Mouse (Mus musculus) kidney, adult 2 months (tissue): Measurements from ENCODE around the gene Slc25a11. TPM values are rescaled to one million over a fixed set of nuclear protein-coding genes. Genes with fewer than 3 reads are reported as not detected.

Source experiments
- DNase-seq: peaks from one replicate; pipeline ENCODE4 v3.0.0; 2021
- H3K27ac ChIP-seq: fragments of 200-500 bp; 2 replicates; pipeline ENCODE4 v1.5.1; 2012; ENCODE audit warnings: low read depth, low read length, control low read depth, inconsistent platforms; ENCODE audit not compliant: insufficient read depth
- H3K27me3 ChIP-seq: fragments of 200-500 bp; replicated peaks from 2 replicates; pipeline ENCODE4 v1.6.1; 2012; ENCODE audit warnings: mild to moderate bottlenecking, moderate library complexity, low read length, inconsistent platforms; ENCODE audit not compliant: control insufficient read depth, insufficient read depth
- H3K36me3 ChIP-seq: fragments of 200-500 bp; 2 replicates; pipeline ENCODE4 v1.6.1; 2012; ENCODE audit warnings: mild to moderate bottlenecking, moderate library complexity, low read length, inconsistent platforms; ENCODE audit not compliant: control insufficient read depth, insufficient read depth
- H3K4me1 ChIP-seq: fragments of 200-500 bp; 2 replicates; pipeline ENCODE4 v1.6.1; 2011; ENCODE audit warnings: low read length; ENCODE audit not compliant: control insufficient read depth, insufficient read depth
- H3K4me3 ChIP-seq: fragments of 200-500 bp; 2 replicates; pipeline ENCODE4 v1.5.1; 2011; ENCODE audit warnings: mild to moderate bottlenecking, low read depth, low read length, control low read depth; ENCODE audit not compliant: insufficient read depth
- CTCF ChIP-seq: fragments of 200-500 bp; conservative IDR thresholded peaks from 2 replicates; pipeline ENCODE4 v1.5.1; 2011; ENCODE audit warnings: low read depth, mild to moderate bottlenecking, control low read depth, low read length, moderate library complexity, mixed read lengths; ENCODE audit not compliant: insufficient read depth, insufficient read length
- POLR2A ChIP-seq: fragments of 200-500 bp; IDR thresholded peaks from one replicate; pipeline ENCODE4 v1.6.1; 2011; ENCODE audit warnings: low read depth, low read length, control low read depth
- WGBS: fragments of 180-500 bp; shearing (Covaris S2); methylation state at CpG from one replicate; pipeline ENCODE4 v1.1.7; 2018; 5-methylcytosine and 5-hydroxymethylcytosine counted together
- polyA plus RNA-seq: library from polyadenylated mRNA; depleted of rRNA; stranded (reverse); fragments of >200 nt; gene quantifications from 2 replicates; pipeline ENCODE4 v1.2.3, GENCODE M21; 2012

Slc25a11 gene
- polyA plus RNA-seq, 1 experiment = 281 TPM

GRCm38 (mm10) chr11:70674501-70674900 lies 27.2 kb upstream of the Slc25a11 start:
- 75% methylated on average over 11 of the region's 11 CpGs for WGBS
- H3K36me3 ChIP-seq = no peaks in the 10 kb centered on the region; the same call in 1 of the 2 replicates

GRCm38 (mm10) chr11:70674014-70674413 lies 26.7 kb upstream of the Slc25a11 start:
- 90% methylated on average over 6 of the region's 6 CpGs for WGBS

More at GRCm38 (mm10) chr11:70674501-70674900, 27.2 kb upstream of the Slc25a11 start:
- no peak overlapping the region for H3K27ac ChIP-seq
- no peak overlapping the region for H3K4me3 ChIP-seq
- H3K4me1 ChIP-seq = peaks cover 3% of the 10 kb centered on the region; the same call in 1 of the 2 replicates
- H3K27me3 ChIP-seq = no peaks in the 10 kb centered on the region
- TF ChIP-seq CTCF = no peak
- no peak for TF ChIP-seq POLR2A
- no peak for DNase-seq

GRCm38 (mm10) chr11:70671333-70672047 lies 24.2 kb upstream of the Slc25a11 start:
- no peaks in the 10 kb centered on the region; the same call in 1 of the 2 replicates for H3K36me3 ChIP-seq
- H3K4me3 ChIP-seq = no peak overlapping the region
- TF ChIP-seq POLR2A (no peak), CTCF (no peak)
- H3K4me1 ChIP-seq = peaks cover 8% of the 10 kb centered on the region; the same call in 1 of the 2 replicates
- H3K27me3 ChIP-seq = no peaks in the 10 kb centered on the region
- 70% methylated on average over 16 of the region's 16 CpGs for WGBS
- no peak for DNase-seq
- no peak overlapping the region for H3K27ac ChIP-seq

More at GRCm38 (mm10) chr11:70674014-70674413, 26.7 kb upstream of the Slc25a11 start:
- Histone ChIP-seq H3K4me3 (no peak overlapping the region), H3K27me3 (no peaks in the 10 kb centered on the region), H3K4me1 (peaks cover 3% of the 10 kb centered on the region; the same call in 1 of the 2 replicates), H3K27ac (no peak overlapping the region), H3K36me3 (no peaks in the 10 kb centered on the region; the same call in 1 of the 2 replicates)
- DNase-seq = no peak
- TF ChIP-seq POLR2A = no peak
- TF ChIP-seq CTCF = no peak

GRCm38 (mm10) chr11:70670483-70670882 lies 23.2 kb upstream of the Slc25a11 start:
- Histone ChIP-seq H3K36me3 (no peaks in the 10 kb centered on the region; the same call in 1 of the 2 replicates), H3K4me3 (peak overlapping the region; percentile 69), H3K4me1 (peaks cover 8% of the 10 kb centered on the region; the same call in 1 of the 2 replicates), H3K27me3 (no peaks in the 10 kb centered on the region), H3K27ac (peak overlapping the region; percentile 81)
- TF ChIP-seq CTCF (no peak), POLR2A (no peak)
- 31% methylated on average over 14 of the region's 14 CpGs for WGBS
- no peak for DNase-seq

GRCm38 (mm10) chr11:70669582-70670345 lies 22.5 kb upstream of the Slc25a11 start:
- Histone ChIP-seq H3K4me1 (peaks cover 8% of the 10 kb centered on the region; the same call in 1 of the 2 replicates), H3K27me3 (no peaks in the 10 kb centered on the region), H3K36me3 (no peaks in the 10 kb centered on the region; the same call in 1 of the 2 replicates), H3K27ac (peak overlapping the region; percentile 81), H3K4me3 (peak overlapping the region; percentile 69)
- 2% methylated on average over 31 of the region's 31 CpGs for WGBS
- peak; percentile 75 for DNase-seq
- TF ChIP-seq POLR2A (peak; percentile 8), CTCF (peak; percentile 43)

GRCm38 (mm10) chr11:70668771-70669505 lies 21.7 kb upstream of the Slc25a11 start, which contains the start of gene Spag7:
Gene Spag7, minus strand, starts transcription at chr11:70669416.
- H3K36me3 ChIP-seq = peaks cover 7% of the 10 kb centered on the region
- peak within 1 kb of the TSS; percentile 94 for H3K27ac ChIP-seq
- H3K4me3 ChIP-seq = peak within 1 kb of the TSS; percentile 69
- TF ChIP-seq POLR2A = peak; percentile 58
- TF ChIP-seq CTCF = no peak
- H3K4me1 ChIP-seq = peaks cover 8% of the 10 kb centered on the region; the same call in 1 of the 2 replicates
- under 1% methylated on average over 44 of the region's 44 CpGs for WGBS
- no peaks in the 10 kb centered on the region for H3K27me3 ChIP-seq
- DNase-seq = peak; percentile 100
